Mouse (Mus musculus): Measurements from ENCODE around the gene Edn1. TPM values are rescaled to one million over a fixed set of nuclear protein-coding genes. Genes with fewer than 3 reads are reported as not detected.
A peak's percentile ranks its signal among the peaks of the same experiment; 100 is the strongest.

Edn1 gene
- polyA plus RNA-seq, 1 experiment from 2014 or later: 0.88 TPM

GRCm38 (mm10) chr13:42300567-42300966 is 709 bp upstream of the Edn1 start:
- Histone ChIP-seq H3K36me3 (no peaks in the 10 kb centered on the region), H3K27me3 (ENCODE audit: low read depth, poor library complexity, severe bottlenecking) (peaks cover 61% of the 10 kb centered on the region), H3K9me3 (replicated peaks) (no peaks in the 10 kb centered on the region), H3K4me3 (peak overlapping the region; percentile 56), H3K4me1 (peaks cover 40% of the 10 kb centered on the region), H3K27ac (replicated peaks) (no peak overlapping the region)
- peak; percentile 81 for DNase-seq (ENCODE audit: low spot score)
- 4% methylated on average over 11 of the region's 11 CpGs for WGBS

DNA sequence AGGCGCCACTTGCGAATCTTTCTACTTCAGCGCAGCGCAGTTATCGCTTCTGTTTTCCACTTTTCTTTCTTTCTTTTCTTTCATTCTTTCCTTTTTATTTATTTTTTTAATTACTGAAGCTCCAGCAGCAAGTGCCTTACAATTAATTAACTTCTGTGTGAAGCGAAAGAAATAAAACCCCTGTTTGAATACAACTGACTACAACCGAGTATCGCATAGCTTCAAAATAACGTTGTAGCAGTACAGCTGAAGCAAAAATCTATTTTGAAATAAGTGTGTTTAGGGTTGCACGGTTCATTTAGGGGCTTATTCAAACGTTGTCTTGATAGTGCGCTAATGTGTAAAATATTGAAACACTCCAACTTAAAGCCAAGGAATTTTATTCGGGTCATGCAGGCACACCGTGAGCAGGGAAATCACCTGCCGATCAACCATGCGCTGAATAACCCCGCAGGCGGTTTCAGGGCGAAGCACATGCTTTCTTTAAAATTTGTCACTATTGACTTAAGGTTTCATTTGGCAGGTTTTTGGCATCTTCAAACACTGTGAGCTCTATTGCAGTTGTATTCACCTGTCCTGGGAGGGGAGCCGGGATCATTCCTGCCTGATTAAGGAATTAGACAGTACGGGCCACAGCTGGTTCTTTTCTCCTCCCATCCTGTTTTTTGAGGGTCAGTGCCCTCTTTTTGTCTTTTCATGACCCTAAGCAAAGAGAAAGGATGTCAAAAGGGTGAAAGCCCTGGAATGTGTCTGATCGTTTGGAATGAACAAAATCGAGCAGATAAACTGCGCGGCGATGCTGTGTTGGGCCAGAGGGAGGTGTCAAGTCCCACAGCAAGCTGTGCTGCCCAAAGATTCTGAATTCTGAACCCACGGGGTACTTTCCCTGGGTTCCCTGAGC is 935 bp downstream of the Edn1 start:
- no peaks in the 10 kb centered on the region for H3K9me3 ChIP-seq (replicated peaks)
- H3K27ac ChIP-seq (replicated peaks): no peak overlapping the region
- 13% methylated on average over 27 of the region's 27 CpGs for WGBS
- peaks cover 77% of the 10 kb centered on the region for H3K27me3 ChIP-seq (ENCODE audit: low read depth, poor library complexity, severe bottlenecking)
- peak; percentile 43 for DNase-seq (ENCODE audit: low spot score)
- peaks cover 40% of the 10 kb centered on the region for H3K4me1 ChIP-seq
- no peaks in the 10 kb centered on the region for H3K36me3 ChIP-seq
- peak overlapping the region; percentile 56 for H3K4me3 ChIP-seq

- WGBS: 31% methylated on average over 11 of the region's 11 CpGs
- peaks cover 43% of the 10 kb centered on the region for H3K4me1 ChIP-seq
- H3K27me3 ChIP-seq (ENCODE audit: low read depth, poor library complexity, severe bottlenecking): peaks cover 76% of the 10 kb centered on the region
- H3K27ac ChIP-seq (replicated peaks): no peak overlapping the region
- no peaks in the 10 kb centered on the region for H3K36me3 ChIP-seq
- DNase-seq (ENCODE audit: low spot score): no peak
- no peaks in the 10 kb centered on the region for H3K9me3 ChIP-seq (replicated peaks)
- no peak overlapping the region for H3K4me3 ChIP-seq
Measured at GRCm38 (mm10) chr13:42303180-42303929, 2.1 kb downstream of the Edn1 start.

DNA sequence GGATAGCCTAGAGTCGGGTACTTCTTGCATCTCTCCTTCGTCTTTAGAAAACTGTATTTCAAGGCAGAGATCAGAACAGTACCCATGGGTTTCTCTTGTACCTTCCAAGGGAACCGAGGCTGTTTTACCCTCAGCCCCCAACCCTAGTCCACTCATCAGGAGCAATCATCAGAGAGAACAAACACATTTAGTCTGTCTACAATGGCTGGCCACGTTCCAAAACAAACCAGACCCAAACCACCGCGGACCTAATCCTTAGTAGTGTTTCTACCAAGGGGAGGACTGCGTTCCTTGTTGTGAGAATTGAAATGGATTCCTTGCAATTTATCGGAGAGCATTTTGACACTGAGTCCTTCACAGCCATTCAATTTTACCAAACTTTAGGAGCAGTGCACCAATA is 2.9 kb downstream of the Edn1 start:
- 85% methylated on average over 8 of the region's 8 CpGs for WGBS
- Histone ChIP-seq H3K27me3 (ENCODE audit: low read depth, poor library complexity, severe bottlenecking) (peaks cover 70% of the 10 kb centered on the region), H3K36me3 (no peaks in the 10 kb centered on the region), H3K4me1 (peaks cover 48% of the 10 kb centered on the region), H3K9me3 (replicated peaks) (no peaks in the 10 kb centered on the region), H3K4me3 (no peak overlapping the region), H3K27ac (replicated peaks) (no peak overlapping the region)
- DNase-seq (ENCODE audit: low spot score): no peak

- peaks cover 33% of the 10 kb centered on the region for H3K4me1 ChIP-seq
- H3K9me3 ChIP-seq (replicated peaks): no peaks in the 10 kb centered on the region
- WGBS: 73% methylated on average over 14 of the region's 14 CpGs
- DNase-seq (ENCODE audit: low spot score): no peak
- H3K27ac ChIP-seq (replicated peaks): no peak overlapping the region
- peaks cover 54% of the 10 kb centered on the region for H3K27me3 ChIP-seq (ENCODE audit: low read depth, poor library complexity, severe bottlenecking)
- no peak overlapping the region for H3K4me3 ChIP-seq
- no peaks in the 10 kb centered on the region for H3K36me3 ChIP-seq
Measured at GRCm38 (mm10) chr13:42306870-42307800, 5.9 kb downstream of the Edn1 start.

- 71% methylated on average over 16 of the region's 16 CpGs for WGBS
- H3K27ac ChIP-seq (replicated peaks): no peak overlapping the region
Measured at GRCm38 (mm10) chr13:42308368-42309103, 7.3 kb downstream of the Edn1 start.

GRCm38 (mm10) chr13:42309804-42310203 is 8.5 kb downstream of the Edn1 start:
- Histone ChIP-seq H3K36me3 (no peaks in the 10 kb centered on the region), H3K27me3 (ENCODE audit: low read depth, poor library complexity, severe bottlenecking) (peaks cover 27% of the 10 kb centered on the region), H3K9me3 (replicated peaks) (no peaks in the 10 kb centered on the region), H3K4me1 (peaks cover 16% of the 10 kb centered on the region), H3K27ac (replicated peaks) (no peak overlapping the region), H3K4me3 (no peak overlapping the region)
- WGBS: 37% methylated on average over 11 of the region's 11 CpGs
- no peak for DNase-seq (ENCODE audit: low spot score)

More at GRCm38 (mm10) chr13:42308368-42309103, 7.3 kb downstream of the Edn1 start:
- H3K27me3 ChIP-seq (ENCODE audit: low read depth, poor library complexity, severe bottlenecking): peaks cover 40% of the 10 kb centered on the region
- H3K4me1 ChIP-seq: peaks cover 19% of the 10 kb centered on the region
- no peak for DNase-seq (ENCODE audit: low spot score)
- H3K36me3 ChIP-seq: no peaks in the 10 kb centered on the region
- H3K9me3 ChIP-seq (replicated peaks): no peaks in the 10 kb centered on the region
- H3K4me3 ChIP-seq: no peak overlapping the region

DNA sequence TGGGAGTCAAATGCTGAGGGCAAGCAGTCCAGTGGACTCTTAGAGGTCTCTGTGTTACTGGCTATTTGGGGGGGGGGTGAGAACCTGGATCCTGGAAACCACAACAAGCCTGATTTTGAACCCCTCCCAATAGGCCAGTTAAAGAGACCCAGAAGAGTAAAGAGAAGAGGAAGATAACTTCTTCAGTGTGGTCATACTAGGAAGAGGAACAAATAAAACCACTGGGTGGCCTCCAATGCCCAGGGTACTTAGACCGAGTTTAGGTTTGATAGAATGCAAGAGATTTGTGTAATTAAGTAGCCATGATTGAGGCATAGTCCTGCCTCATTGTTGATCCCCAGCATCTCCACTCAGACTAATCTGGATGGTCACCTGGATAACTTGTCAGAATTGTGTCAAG is 14.4 kb downstream of the Edn1 start:
- no peak for DNase-seq (ENCODE audit: low spot score)
- Histone ChIP-seq H3K27ac (replicated peaks) (no peak overlapping the region), H3K4me1 (no peaks in the 10 kb centered on the region), H3K36me3 (no peaks in the 10 kb centered on the region), H3K4me3 (no peak overlapping the region), H3K9me3 (replicated peaks) (no peaks in the 10 kb centered on the region), H3K27me3 (ENCODE audit: low read depth, poor library complexity, severe bottlenecking) (no peaks in the 10 kb centered on the region)
- WGBS: 64% methylated on average over 1 of the region's 1 CpGs

GRCm38 (mm10) chr13:42317808-42318207 is 16.5 kb downstream of the Edn1 start:
- Histone ChIP-seq H3K27ac (replicated peaks) (no peak overlapping the region), H3K4me1 (no peaks in the 10 kb centered on the region), H3K4me3 (no peak overlapping the region), H3K9me3 (replicated peaks) (no peaks in the 10 kb centered on the region), H3K27me3 (ENCODE audit: low read depth, poor library complexity, severe bottlenecking) (no peaks in the 10 kb centered on the region), H3K36me3 (no peaks in the 10 kb centered on the region)
- no peak for DNase-seq (ENCODE audit: low spot score)
- 92% methylated on average over 4 of the region's 4 CpGs for WGBS

DNA sequence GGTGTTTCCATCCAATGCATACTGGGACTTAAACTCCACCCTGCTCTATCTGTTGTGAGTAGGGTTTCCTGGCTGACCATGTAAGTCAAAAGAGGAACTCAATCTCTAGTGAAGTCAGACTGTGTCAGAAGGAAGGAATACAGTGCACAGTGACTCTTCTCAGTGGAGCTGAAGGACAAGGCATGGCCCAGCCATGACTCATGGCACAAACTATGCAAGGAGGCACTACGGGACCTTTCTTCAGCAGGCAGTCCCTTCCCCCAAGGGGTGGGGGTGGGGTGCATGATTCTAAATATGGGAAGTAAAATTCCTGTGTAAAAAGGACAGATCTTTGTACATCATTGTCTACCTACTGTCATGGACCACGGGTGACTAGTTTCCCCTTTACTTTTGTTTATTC is 27.3 kb downstream of the Edn1 start:
- WGBS: 92% methylated on average over 2 of the region's 2 CpGs
- Histone ChIP-seq H3K9me3 (replicated peaks) (peaks cover 6% of the 10 kb centered on the region; the same call in 1 of the 2 replicates), H3K27ac (replicated peaks) (no peak overlapping the region), H3K36me3 (no peaks in the 10 kb centered on the region), H3K27me3 (ENCODE audit: low read depth, poor library complexity, severe bottlenecking) (no peaks in the 10 kb centered on the region), H3K4me1 (no peaks in the 10 kb centered on the region), H3K4me3 (no peak overlapping the region)
- no peak for DNase-seq (ENCODE audit: low spot score)

DNA sequence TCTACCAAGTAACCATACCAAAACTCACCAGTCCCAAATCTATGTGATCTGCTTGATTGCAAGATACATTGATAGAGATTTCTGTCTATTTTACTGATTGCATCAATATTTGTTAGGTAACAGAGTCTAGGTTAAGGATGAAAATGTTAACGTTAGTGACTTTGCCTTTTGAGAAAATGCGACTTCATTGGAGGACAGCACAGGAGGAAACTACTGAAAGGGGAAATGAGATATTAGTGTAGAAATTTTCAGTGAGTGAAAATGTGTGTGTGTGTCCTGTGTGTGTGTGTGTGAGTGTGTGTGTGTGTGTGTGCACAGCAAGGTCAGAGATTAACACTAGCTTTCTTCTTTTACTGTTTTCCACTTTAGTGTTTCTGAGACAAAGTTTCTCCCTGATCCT is 29.8 kb downstream of the Edn1 start:
- 92% methylated on average over 2 of the region's 2 CpGs for WGBS
- no peaks in the 10 kb centered on the region for H3K27me3 ChIP-seq (ENCODE audit: low read depth, poor library complexity, severe bottlenecking)
- no peak overlapping the region for H3K27ac ChIP-seq (replicated peaks)
- H3K4me3 ChIP-seq: no peak overlapping the region
- peaks cover 6% of the 10 kb centered on the region; the same call in 1 of the 2 replicates for H3K9me3 ChIP-seq (replicated peaks)
- DNase-seq (ENCODE audit: low spot score): no peak
- H3K36me3 ChIP-seq: no peaks in the 10 kb centered on the region
- no peaks in the 10 kb centered on the region for H3K4me1 ChIP-seq

GRCm38 (mm10) chr13:42334981-42335380 is 33.7 kb downstream of the Edn1 start:
- Histone ChIP-seq H3K27ac (replicated peaks) (no peak overlapping the region), H3K9me3 (replicated peaks) (no peaks in the 10 kb centered on the region), H3K27me3 (ENCODE audit: low read depth, poor library complexity, severe bottlenecking) (no peaks in the 10 kb centered on the region), H3K36me3 (no peaks in the 10 kb centered on the region), H3K4me1 (0 out of 2 replicates have a peak, but pooled peaks cover 2% of the 10 kb centered on the region), H3K4me3 (no peak overlapping the region)
- 93% methylated on average over 3 of the region's 3 CpGs for WGBS
- no peak for DNase-seq (ENCODE audit: low spot score)

Measured in midbrain, embryonic 10.5 days (tissue).